Mouse (Mus musculus) midbrain, postnatal 0 days (tissue): Measurements from ENCODE around the gene Brd3os. TPM values are rescaled to one million over a fixed set of nuclear protein-coding genes. Genes with fewer than 3 reads are reported as not detected.

Experiments
- ATAC-seq: fragments of 200-750 bp; cut with Nextera tagmentation; 2 replicates; pipeline ENCODE4 v1.8.0; 2017; ENCODE audit warnings: moderate number of reproducible peaks, mild to moderate bottlenecking, moderate TSS enrichment, moderate library complexity; ENCODE audit not compliant: low FRiP score
- DNase-seq: peaks from one replicate; pipeline ENCODE4 v3.0.0-alpha.2; 2015; ENCODE audit warnings: low spot score
- H3K27ac ChIP-seq: fragments of 300-500 bp; sonication (generic); 2 replicates; pipeline ENCODE4 v1.5.1; 2014; ENCODE audit warnings: low read depth, mild to moderate bottlenecking, low read length, mixed read lengths
- H3K27me3 ChIP-seq: fragments of 300-500 bp; sonication (generic); 2 replicates; pipeline ENCODE4 v1.6.1; 2014; ENCODE audit warnings: low read length, control low read depth, mixed read lengths; ENCODE audit not compliant: insufficient read depth
- H3K36me3 ChIP-seq: fragments of 300-500 bp; sonication (generic); 2 replicates; pipeline ENCODE4 v1.6.1; 2014; ENCODE audit warnings: low read length, control low read depth, mixed read lengths; ENCODE audit not compliant: insufficient read depth
- H3K4me1 ChIP-seq: fragments of 300-500 bp; sonication (generic); 2 replicates; pipeline ENCODE4 v1.6.1; 2014; ENCODE audit warnings: mild to moderate bottlenecking, control low read depth, antibody characterized with exemption, low read length, mixed read lengths; ENCODE audit not compliant: insufficient read depth
- H3K4me2 ChIP-seq: fragments of 300-500 bp; sonication (generic); 2 replicates; pipeline ENCODE4 v1.6.1; 2014; ENCODE audit warnings: low read depth, mild to moderate bottlenecking, low read length, mixed read lengths; ENCODE audit not compliant: poor library complexity, severe bottlenecking
- H3K4me3 ChIP-seq: fragments of 300-500 bp; sonication (generic); 2 replicates; pipeline ENCODE4 v1.5.1; 2014; ENCODE audit warnings: low read depth, mild to moderate bottlenecking, low read length, moderate library complexity
- H3K9ac ChIP-seq: fragments of 300-500 bp; sonication (generic); replicated peaks from 2 replicates; pipeline ENCODE4 v1.6.1; 2014; ENCODE audit warnings: mild to moderate bottlenecking, low read length, moderate library complexity, mixed read lengths; ENCODE audit not compliant: poor library complexity, severe bottlenecking
- H3K9me3 ChIP-seq: fragments of 300-500 bp; sonication (generic); 2 replicates; pipeline ENCODE4 v1.6.1; 2016; ENCODE audit warnings: low read length, control low read depth
- CTCF ChIP-seq: IDR thresholded peaks from 2 replicates; pipeline ENCODE4 v1.5.1; 2016; ENCODE audit warnings: antibody characterized with exemption, mild to moderate bottlenecking
- WGBS: fragments of 180-500 bp; shearing (Covaris S2); extraction: QIAGEN DNeasy Blood & Tissue Kit; methylation state at CpG from one replicate; pipeline ENCODE4 v1.1.7; 2014; 5-methylcytosine and 5-hydroxymethylcytosine counted together
- polyA plus RNA-seq: library from polyadenylated mRNA; unstranded; fragments of >200 nt; fragmentation: Nextera tagmentation; extraction: Ambion mirVana; gene quantifications from 2 replicates; pipeline ENCODE4 v1.2.1, GENCODE M21; 2015
- total RNA-seq: library from RNA; depleted of rRNA; stranded (reverse); fragments of >200 nt; gene quantifications from 2 replicates; pipeline ENCODE4 v1.2.3, GENCODE M21; 2014

The Brd3os gene
- total and polyA plus RNA-seq, 2 experiments from 2014 or later, result 42.5 to 44.2 TPM

DNA sequence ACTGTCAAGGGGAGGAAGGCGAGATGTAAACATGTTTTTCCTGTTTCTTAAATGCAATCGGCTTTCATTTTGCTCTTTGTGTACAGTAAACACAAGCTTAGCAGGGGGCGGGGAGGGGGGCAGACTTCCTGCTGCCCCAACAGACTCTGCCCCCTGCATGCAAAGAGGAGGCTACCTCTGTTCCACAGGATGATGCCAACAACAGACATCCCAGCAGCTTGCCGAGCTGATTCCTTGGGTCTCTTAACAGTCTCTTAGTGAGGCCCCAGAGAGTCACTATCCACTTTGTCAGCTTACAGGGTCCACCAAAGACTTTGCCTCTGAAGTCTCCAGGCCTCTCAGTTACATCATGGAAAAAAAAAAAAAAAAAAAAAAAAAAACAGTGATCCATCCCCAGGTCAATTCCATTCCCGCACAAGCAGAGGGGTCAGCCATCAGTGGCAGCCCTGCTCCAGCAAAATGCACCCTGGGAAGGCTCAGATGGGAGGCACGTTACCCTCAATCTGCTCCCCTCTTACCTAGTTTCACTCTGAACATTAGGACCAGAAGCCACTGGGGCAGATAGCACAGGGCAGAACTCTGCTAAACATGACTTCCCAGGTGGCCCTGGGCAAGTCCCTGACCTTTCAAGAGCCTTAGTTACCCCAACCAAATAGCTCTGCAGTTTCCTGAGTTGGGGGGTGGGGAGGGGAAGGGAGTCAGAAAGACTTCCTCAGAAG lies 37.6 kb upstream of the Brd3os start:
- no peaks in the 10 kb centered on the region for H3K4me1 ChIP-seq
- DNase-seq, result no peak
- no peak overlapping the region for H3K4me3 ChIP-seq
- no peaks in the 10 kb centered on the region for H3K36me3 ChIP-seq
- WGBS, result 62% methylated on average over 6 of the region's 6 CpGs
- ATAC-seq, result no peak
- H3K9me3 ChIP-seq, result no peaks in the 10 kb centered on the region
- H3K27me3 ChIP-seq, result no peaks in the 10 kb centered on the region
- no peak overlapping the region for H3K4me2 ChIP-seq
- H3K27ac ChIP-seq, result no peak overlapping the region
- TF ChIP-seq CTCF, result no peak
- no peak overlapping the region for H3K9ac ChIP-seq

DNA sequence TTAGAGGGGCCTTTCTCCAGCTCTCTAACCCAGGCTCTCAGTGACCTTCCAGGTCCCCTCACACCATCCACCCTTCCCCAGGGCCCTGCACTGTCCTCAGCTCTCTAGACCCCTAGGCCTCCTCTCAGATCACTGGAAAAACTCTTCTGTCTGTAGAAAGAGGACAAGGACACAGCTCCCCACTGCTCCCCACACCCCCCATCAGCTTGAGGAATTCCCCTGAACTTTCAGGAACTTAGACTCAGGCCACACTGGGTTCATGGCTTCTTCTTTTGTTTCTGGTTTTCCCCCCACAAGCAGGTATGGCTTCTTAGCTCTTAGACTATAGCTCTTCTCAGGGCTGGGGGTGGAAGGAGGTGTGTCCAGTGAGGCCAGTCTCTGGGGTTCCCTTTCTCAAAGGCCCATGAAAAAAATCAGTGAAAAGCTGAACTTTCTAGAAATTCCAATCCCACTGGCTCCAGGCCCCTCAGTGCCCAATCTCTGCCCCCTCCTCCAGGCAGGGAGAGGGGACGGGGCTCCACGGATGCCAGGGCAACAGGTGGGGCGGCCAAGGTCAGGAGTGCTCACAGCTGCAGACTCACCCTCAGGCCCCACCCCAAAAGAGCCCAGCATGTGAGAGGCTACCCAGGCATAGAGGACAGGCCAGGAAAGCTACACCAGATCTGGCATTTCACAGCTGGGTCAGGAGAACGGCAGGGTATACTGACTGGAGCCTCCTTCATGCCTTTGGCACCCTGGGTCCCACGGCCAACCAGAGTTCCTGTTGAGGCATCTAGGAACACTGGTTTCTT lies 36.8 kb upstream of the Brd3os start:
- DNase-seq, result no peak
- Histone ChIP-seq H3K4me1 (no peaks in the 10 kb centered on the region), H3K36me3 (no peaks in the 10 kb centered on the region), H3K27me3 (no peaks in the 10 kb centered on the region), H3K4me2 (no peak overlapping the region), H3K9ac (no peak overlapping the region), H3K4me3 (no peak overlapping the region), H3K9me3 (no peaks in the 10 kb centered on the region), H3K27ac (no peak overlapping the region)
- 65% methylated on average over 5 of the region's 5 CpGs for WGBS
- no peak for TF ChIP-seq CTCF
- no peak for ATAC-seq

DNA sequence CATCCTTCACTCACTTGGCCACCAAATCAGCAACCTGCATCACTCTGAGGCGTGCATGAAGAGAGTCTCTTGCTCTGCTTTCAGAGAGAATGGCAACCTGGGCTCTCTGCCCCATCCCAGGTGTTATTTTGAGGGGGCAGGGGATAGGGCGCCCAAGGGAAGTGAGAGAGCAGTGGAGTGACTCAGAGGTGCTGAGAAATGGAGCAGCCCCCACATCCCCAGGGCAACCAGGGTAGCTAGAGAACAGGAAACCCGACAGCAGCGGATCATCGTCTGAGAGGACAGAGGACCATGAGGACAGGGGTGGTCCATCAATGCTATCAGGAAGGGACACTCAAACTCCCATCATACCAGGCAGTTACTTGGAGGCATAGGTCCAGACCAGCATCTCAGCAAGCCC lies 35.2 kb upstream of the Brd3os start:
- 94% methylated on average over 5 of the region's 5 CpGs for WGBS
- Histone ChIP-seq H3K4me2 (no peak overlapping the region), H3K27ac (no peak overlapping the region), H3K4me1 (0 out of 2 replicates have a peak, but pooled peaks cover 5% of the 10 kb centered on the region), H3K4me3 (no peak overlapping the region), H3K9ac (no peak overlapping the region), H3K36me3 (no peaks in the 10 kb centered on the region), H3K27me3 (no peaks in the 10 kb centered on the region), H3K9me3 (no peaks in the 10 kb centered on the region)
- TF ChIP-seq CTCF, result no peak
- ATAC-seq (no peak), DNase-seq (no peak)

DNA sequence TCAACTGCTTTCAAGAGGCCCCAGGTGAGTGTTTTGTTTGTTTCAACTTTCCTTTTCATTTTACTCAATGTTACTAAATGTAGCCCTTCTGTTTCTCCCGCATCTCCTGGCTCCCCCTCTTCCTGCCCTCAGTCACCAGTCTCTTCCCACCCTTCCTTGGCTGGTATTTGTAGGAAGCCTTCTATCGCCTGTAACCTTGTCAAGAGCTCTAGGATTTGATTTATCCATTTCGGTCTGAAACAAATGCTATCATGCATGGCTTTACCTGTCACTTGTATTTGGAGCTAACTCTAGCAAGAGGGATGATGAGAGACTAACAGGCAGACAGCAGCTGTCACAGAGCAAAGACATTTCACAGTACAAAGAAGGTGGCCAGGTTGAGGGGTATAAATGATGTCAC lies 33.9 kb upstream of the Brd3os start:
- H3K9me3 ChIP-seq, result no peaks in the 10 kb centered on the region
- TF ChIP-seq CTCF, result no peak
- no peak overlapping the region for H3K4me3 ChIP-seq
- DNase-seq (no peak), ATAC-seq (no peak)
- H3K4me1 ChIP-seq, result peaks cover 10% of the 10 kb centered on the region; the same call in 1 of the 2 replicates
- 76% methylated on average over 3 of the region's 3 CpGs for WGBS
- H3K9ac ChIP-seq, result no peak overlapping the region
- no peak overlapping the region for H3K27ac ChIP-seq
- H3K27me3 ChIP-seq, result no peaks in the 10 kb centered on the region
- H3K36me3 ChIP-seq, result no peaks in the 10 kb centered on the region
- H3K4me2 ChIP-seq, result no peak overlapping the region

DNA sequence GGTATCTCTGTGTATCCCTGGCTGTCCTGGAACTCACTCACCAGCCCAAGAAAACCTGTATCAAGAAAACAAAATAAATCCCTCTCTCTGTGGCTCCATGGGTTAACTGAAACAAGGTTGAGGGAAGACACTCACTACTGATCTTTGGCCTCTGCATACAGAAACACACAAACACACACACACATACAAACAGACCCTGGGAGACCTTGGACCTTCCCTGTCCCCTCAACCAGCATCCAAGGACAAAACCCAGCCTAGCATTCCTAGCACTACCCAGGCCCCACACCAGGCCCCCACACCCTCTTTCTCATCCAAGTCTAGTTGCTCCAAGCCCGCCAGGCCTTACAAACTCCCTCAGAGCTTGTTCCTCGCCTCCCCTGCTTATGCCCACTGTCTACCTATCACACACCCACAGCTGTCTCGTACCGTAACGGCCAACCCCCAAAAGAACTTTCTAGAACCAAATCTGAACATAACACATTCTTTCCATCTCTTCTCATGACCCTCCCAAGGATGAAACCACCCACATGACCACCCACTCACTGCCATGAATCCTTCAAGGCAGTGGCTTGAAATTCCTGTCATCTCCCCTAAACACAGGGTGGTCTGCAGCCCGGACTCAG lies 31.5 kb upstream of the Brd3os start:
- Histone ChIP-seq H3K27ac (no peak overlapping the region), H3K9ac (no peak overlapping the region), H3K4me2 (no peak overlapping the region), H3K4me1 (peaks cover 22% of the 10 kb centered on the region), H3K4me3 (no peak overlapping the region), H3K9me3 (no peaks in the 10 kb centered on the region), H3K36me3 (no peaks in the 10 kb centered on the region), H3K27me3 (no peaks in the 10 kb centered on the region)
- DNase-seq, result no peak
- no peak for ATAC-seq
- WGBS, result 87% methylated on average over 6 of the region's 6 CpGs
- no peak for TF ChIP-seq CTCF
